ENCODE assay signal across 10 mouse cellular contexts in the genomic region with DNA sequence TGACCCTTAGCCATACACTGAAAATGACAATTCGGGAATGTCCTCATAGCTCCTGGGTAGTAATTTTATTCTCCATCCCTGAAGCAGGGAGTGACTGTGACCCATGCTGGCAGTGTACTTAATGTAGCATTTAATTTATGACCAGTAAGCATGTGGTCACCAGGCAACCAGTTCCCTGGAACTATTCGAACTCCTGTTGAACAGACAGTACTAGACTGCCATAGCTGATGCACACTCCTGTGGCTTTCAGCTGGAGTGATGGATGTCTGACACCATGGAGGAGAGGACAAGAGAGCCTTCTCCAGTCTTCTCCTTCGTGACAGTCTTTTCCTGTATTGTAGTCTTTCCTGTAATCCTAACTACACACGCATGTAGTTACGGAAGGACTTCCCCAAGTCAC. TPM values are rescaled to one million over a fixed set of nuclear protein-coding genes. Genes with fewer than 3 reads are reported as not detected.
A peak's percentile ranks its signal among the peaks of the same experiment; 100 is the strongest.
DNase-seq lines count a peak whose midpoint lies in the region; ATAC-seq and TF ChIP-seq lines count a peak whose summit lies in the region.
"Had no signal": no experiment of that assay in that cellular context is flagged by ENCODE, and none has a peak within 500 bp of the region (broad histone marks: within the 10 kb centered on the region; RNA-seq: fewer than 3 reads in every experiment).

No protein-coding gene starts in this region.

- WGBS in forebrain, embryonic 11.5 days, result 88% methylated on average over 5 of the region's 5 CpGs
- 79% methylated on average over 5 of the region's 5 CpGs for WGBS in forebrain, postnatal 0 days
- 35% methylated on average over 5 of the region's 5 CpGs for WGBS in kidney, embryonic 16.5 days

- no peak overlapping the region for H3K4me3 ChIP-seq in forebrain, embryonic 11.5 days (ENCODE audit: low read depth, low read length)
- no peak overlapping the region for H3K4me3 ChIP-seq in forebrain, postnatal 0 days (ENCODE audit: low read depth, low read length)
- H3K4me3 ChIP-seq in kidney, embryonic 16.5 days (ENCODE audit: low read length), result peak overlapping the region; percentile 16; the same call in 1 of the 2 replicates

- DNase-seq in forebrain, embryonic 11.5 days (ENCODE audit: low spot score), result no peak
- DNase-seq in forebrain, postnatal 0 days, result no peak
- DNase-seq in kidney, postnatal 4 days, result no peak
- peak; percentile 15 for DNase-seq in brain, embryonic 14.5 days (ENCODE audit: low read depth)
- DNase-seq in induced T-regulatory cell, adult 2 months (ENCODE audit: low read depth), result peak; percentile 10
- no peak for DNase-seq in layer of hippocampus, adult 18-20 months (ENCODE audit: low spot score in 2 of 2)
- DNase-seq: cerebellum, postnatal 36 days had no signal

- no peaks in the 10 kb centered on the region for H3K9me3 ChIP-seq in forebrain, embryonic 11.5 days (ENCODE audit: control insufficient read depth, low read length)
- H3K9me3 ChIP-seq in forebrain, postnatal 0 days (ENCODE audit: low read length), result no peaks in the 10 kb centered on the region
- H3K9me3 ChIP-seq in kidney, embryonic 16.5 days (ENCODE audit: low read length), result no peaks in the 10 kb centered on the region

- no peak for TF ChIP-seq POLR2A in brain, embryonic 14.5 days (IDR thresholded peaks at IDR 0.05; ENCODE audit: borderline replicate concordance, extremely low read depth, insufficient read depth, insufficient read length, poor library complexity, severe bottlenecking)

- no peaks in the 10 kb centered on the region for H3K27me3 ChIP-seq in forebrain, embryonic 11.5 days (ENCODE audit: control insufficient read depth, insufficient read depth, low read length)
- no peaks in the 10 kb centered on the region for H3K27me3 ChIP-seq in forebrain, postnatal 0 days (ENCODE audit: insufficient read depth, low read length)
- H3K27me3 ChIP-seq in kidney, embryonic 16.5 days (ENCODE audit: insufficient read depth, low read length), result no peaks in the 10 kb centered on the region

- no peak for ATAC-seq in forebrain, embryonic 11.5 days (replicated peaks; ENCODE audit: low FRiP score)
- ATAC-seq in forebrain, postnatal 0 days, result no peak
- 0 out of 2 replicates have a peak, but pooled peaks have one; percentile 9 for ATAC-seq in kidney, embryonic 16.5 days (ENCODE audit: low FRiP score, low TSS enrichment)
- ATAC-seq in megakaryocyte, adult 5-6 weeks (ENCODE audit: poor library complexity, severe bottlenecking), result no peak

- H3K9ac ChIP-seq in forebrain, embryonic 11.5 days (ENCODE audit: low read length), result peak overlapping the region; percentile 8; the same call in 1 of the 2 replicates
- no peak overlapping the region for H3K9ac ChIP-seq in forebrain, postnatal 0 days
- 0 out of 2 replicates have a peak overlapping the region, but pooled peaks have one; percentile 0 for H3K9ac ChIP-seq in kidney, embryonic 16.5 days (replicated peaks; ENCODE audit: low read length)

- peaks cover 5% of the 10 kb centered on the region; the same call in 1 of the 2 replicates for H3K4me1 ChIP-seq in forebrain, embryonic 11.5 days (replicated peaks; ENCODE audit: control insufficient read depth, insufficient read depth, low read length)
- H3K4me1 ChIP-seq in forebrain, postnatal 0 days (ENCODE audit: insufficient read depth), result peaks cover 17% of the 10 kb centered on the region
- peaks cover 29% of the 10 kb centered on the region for H3K4me1 ChIP-seq in kidney, embryonic 16.5 days (ENCODE audit: insufficient read depth, low read length)

- 0 out of 2 replicates have a peak overlapping the region, but pooled peaks have one; percentile 18 for H3K4me2 ChIP-seq in forebrain, embryonic 11.5 days (ENCODE audit: low read depth, low read length, severe bottlenecking)
- H3K4me2 ChIP-seq in forebrain, postnatal 0 days (ENCODE audit: low read depth), result no peak overlapping the region
- H3K4me2 ChIP-seq in kidney, embryonic 16.5 days (replicated peaks; ENCODE audit: low read depth, low read length), result peak overlapping the region; percentile 42

- no peaks in the 10 kb centered on the region for H3K36me3 ChIP-seq in forebrain, embryonic 11.5 days (ENCODE audit: control insufficient read depth, insufficient read depth, low read length)
- no peaks in the 10 kb centered on the region for H3K36me3 ChIP-seq in forebrain, postnatal 0 days (ENCODE audit: insufficient read depth)
- H3K36me3 ChIP-seq in kidney, embryonic 16.5 days (ENCODE audit: insufficient read depth, low read length), result no peaks in the 10 kb centered on the region

- no peak for TF ChIP-seq CTCF in forebrain, postnatal 0 days (IDR thresholded peaks at IDR 0.05; ENCODE audit: low read depth)
- TF ChIP-seq CTCF in brain, embryonic 14.5 days (IDR thresholded peaks at IDR 0.05; ENCODE audit: borderline replicate concordance, extremely low read depth, insufficient read depth, insufficient read length), result no peak

- H3K27ac ChIP-seq in forebrain, embryonic 11.5 days (ENCODE audit: low read depth, low read length), result no peak overlapping the region
- H3K27ac ChIP-seq in forebrain, postnatal 0 days (ENCODE audit: low read depth, low read length), result no peak overlapping the region
- 0 out of 2 replicates have a peak overlapping the region, but pooled peaks have one; percentile 68 for H3K27ac ChIP-seq in kidney, embryonic 16.5 days (ENCODE audit: low read length)

RNA-seq across cellular contexts. Expression of gene Hist1h4h, which starts 1.8 kb away (rescaled TPM):
- 2.0 and 4.9 TPM in 2 replicates for polyA plus RNA-seq in forebrain, embryonic 11.5 days (2014; fragmentation: Nextera tagmentation; extraction: Ambion mirVana)
- 1,275 and 1,840 TPM in 2 replicates for total RNA-seq in forebrain, postnatal 0 days (2014; rRNA removed)
- polyA plus RNA-seq in forebrain, postnatal 0 days (2015; fragmentation: Nextera tagmentation; extraction: Ambion mirVana), result 4.1 and 5.7 TPM in 2 replicates
- polyA plus RNA-seq in kidney, embryonic 16.5 days (2015; fragmentation: Nextera tagmentation; extraction: Ambion mirVana), result 4.5 and 5.6 TPM in 2 replicates
- 23.3 and 31.7 TPM in 2 replicates for polyA plus RNA-seq in brain, embryonic 14.5 days (2012; rRNA removed)
- 61.7 and 63.9 TPM in 2 replicates for total RNA-seq in megakaryocyte, adult 5-6 weeks (2015)
- total RNA-seq in megakaryocyte, adult 5-6 weeks (2017), result 1,033 and 1,202 TPM in 2 replicates
- 100 to 1,000 TPM; 331 to 357 TPM for total RNA-seq in layer of hippocampus, adult 18-20 months (2021)

RNA-seq across cellular contexts. Expression of gene Hist1h2af, which starts 4.7 kb away (rescaled TPM):
- 7.7 and 9.3 TPM in 2 replicates for polyA plus RNA-seq in forebrain, embryonic 11.5 days (2014; fragmentation: Nextera tagmentation; extraction: Ambion mirVana)
- 135 and 227 TPM in 2 replicates for total RNA-seq in forebrain, postnatal 0 days (2014; rRNA removed)
- polyA plus RNA-seq in forebrain, postnatal 0 days (2015; fragmentation: Nextera tagmentation; extraction: Ambion mirVana), result not detected in 2 replicates
- 4.3 TPM in 2 replicates for polyA plus RNA-seq in kidney, embryonic 16.5 days (2015; fragmentation: Nextera tagmentation; extraction: Ambion mirVana)
- 474 and 536 TPM in 2 replicates for polyA plus RNA-seq in brain, embryonic 14.5 days (2012; rRNA removed)
- total RNA-seq in megakaryocyte, adult 5-6 weeks (2015), result 61.9 and 91.1 TPM in 2 replicates
- total RNA-seq in megakaryocyte, adult 5-6 weeks (2017), result 1,786 and 1,821 TPM in 2 replicates
- total RNA-seq in layer of hippocampus, adult 18-20 months (2021), result 1 to 10 TPM in 1 of 2 experiments, not detected in 1; 3.0 TPM
- total RNA-seq: monocyte, adult 5-6 weeks had no signal

RNA-seq across cellular contexts. Expression of gene Hist1h3g, which starts 6.2 kb away (rescaled TPM):
- polyA plus RNA-seq in forebrain, embryonic 11.5 days (2014; fragmentation: Nextera tagmentation; extraction: Ambion mirVana), result 5.2 and 5.7 TPM in 2 replicates
- total RNA-seq in forebrain, postnatal 0 days (2014; rRNA removed), result 116 and 134 TPM in 2 replicates
- 0.50 TPM in 1 of 2 replicates, not detected in the other for polyA plus RNA-seq in forebrain, postnatal 0 days (2015; fragmentation: Nextera tagmentation; extraction: Ambion mirVana)
- 4.6 and 6.0 TPM in 2 replicates for polyA plus RNA-seq in kidney, embryonic 16.5 days (2015; fragmentation: Nextera tagmentation; extraction: Ambion mirVana)
- polyA plus RNA-seq in brain, embryonic 14.5 days (2012; rRNA removed), result 25.5 and 42.1 TPM in 2 replicates
- total RNA-seq in megakaryocyte, adult 5-6 weeks (2015), result 225 and 241 TPM in 2 replicates
- total RNA-seq in megakaryocyte, adult 5-6 weeks (2017), result 441 and 668 TPM in 2 replicates
- 1 to 10 TPM; 2.1 to 4.9 TPM for total RNA-seq in layer of hippocampus, adult 18-20 months (2021)
- total RNA-seq: monocyte, adult 5-6 weeks had no signal

RNA-seq across cellular contexts. Expression of gene Hist1h2bh, which starts 14.2 kb away (rescaled TPM):
- 0.85 and 1.2 TPM in 2 replicates for polyA plus RNA-seq in forebrain, embryonic 11.5 days (2014; fragmentation: Nextera tagmentation; extraction: Ambion mirVana)
- total RNA-seq in forebrain, postnatal 0 days (2014; rRNA removed), result 12.5 and 17.0 TPM in 2 replicates
- polyA plus RNA-seq in forebrain, postnatal 0 days (2015; fragmentation: Nextera tagmentation; extraction: Ambion mirVana), result 0.17 TPM in 1 of 2 replicates, not detected in the other
- polyA plus RNA-seq in kidney, embryonic 16.5 days (2015; fragmentation: Nextera tagmentation; extraction: Ambion mirVana), result 0.64 and 0.92 TPM in 2 replicates
- 4.4 and 4.7 TPM in 2 replicates for polyA plus RNA-seq in brain, embryonic 14.5 days (2012; rRNA removed)
- 32.3 and 36.5 TPM in 2 replicates for total RNA-seq in megakaryocyte, adult 5-6 weeks (2015)
- 143 and 176 TPM in 2 replicates for total RNA-seq in megakaryocyte, adult 5-6 weeks (2017)
- total RNA-seq in layer of hippocampus, adult 18-20 months (2021), result under 1 TPM; 0.43 to 0.54 TPM

RNA-seq across cellular contexts. Expression of gene Hist1h3f, which starts 14.8 kb away (rescaled TPM):
- polyA plus RNA-seq in forebrain, embryonic 11.5 days (2014; fragmentation: Nextera tagmentation; extraction: Ambion mirVana), result 0.92 and 1.4 TPM in 2 replicates
- total RNA-seq in forebrain, postnatal 0 days (2014; rRNA removed), result 116 and 119 TPM in 2 replicates
- polyA plus RNA-seq in forebrain, postnatal 0 days (2015; fragmentation: Nextera tagmentation; extraction: Ambion mirVana), result 0.17 and 0.47 TPM in 2 replicates
- polyA plus RNA-seq in kidney, embryonic 16.5 days (2015; fragmentation: Nextera tagmentation; extraction: Ambion mirVana), result 0.54 and 0.82 TPM in 2 replicates
- 4.5 and 5.5 TPM in 2 replicates for polyA plus RNA-seq in brain, embryonic 14.5 days (2012; rRNA removed)
- 43.8 and 48.7 TPM in 2 replicates for total RNA-seq in megakaryocyte, adult 5-6 weeks (2015)
- 145 and 146 TPM in 2 replicates for total RNA-seq in megakaryocyte, adult 5-6 weeks (2017)
- total RNA-seq in layer of hippocampus, adult 18-20 months (2021), result 10 to 100 TPM; 15.1 to 16.5 TPM

Comparison
In these comparisons a context has a peak if more than half of its experiments do, and no peak if none do; other contexts are left out.
1. DNase-seq: peak in brain, embryonic 14.5 days (single experiment) and induced T-regulatory cell, adult 2 months (single experiment); none in forebrain, embryonic 11.5 days (single experiment), forebrain, postnatal 0 days (single experiment), kidney, postnatal 4 days (0 of 2) and layer of hippocampus, adult 18-20 months (0 of 2).
2. RNA of gene Hist1h2af, which starts 4.7 kb away (polyA plus RNA-seq): 474 to 536 TPM in brain, embryonic 14.5 days; 7.7 to 9.3 TPM in forebrain, embryonic 11.5 days, 4.3 TPM in kidney, embryonic 16.5 days and not detected in forebrain, postnatal 0 days; every median in the first group is over 10 times any median in the second.